Mouse (Mus musculus) lung, postnatal 0 days (tissue): Measurements from ENCODE around the gene Crtap. TPM values are rescaled to one million over a fixed set of nuclear protein-coding genes. Genes with fewer than 3 reads are reported as not detected.
A peak's percentile ranks its signal among the peaks of the same experiment; 100 is the strongest.

ENCODE experiments used
- ATAC-seq: fragments of 200-750 bp; cut with Nextera tagmentation; 2 replicates; pipeline ENCODE4 v1.8.0; 2017; ENCODE audit warnings: moderate library complexity
- DNase-seq: peaks from one replicate; pipeline ENCODE4 v3.0.0-alpha.2; 2016; ENCODE audit warnings: low spot score
- H3K27ac ChIP-seq: fragments of 300-500 bp; sonication (generic); 2 replicates; pipeline ENCODE4 v1.5.1; 2014; ENCODE audit warnings: antibody characterized with exemption, mild to moderate bottlenecking, low read length, mixed read lengths
- H3K27me3 ChIP-seq: fragments of 300-500 bp; sonication (generic); replicated peaks from 2 replicates; pipeline ENCODE4 v1.6.1; 2014; ENCODE audit warnings: low read length, mixed read lengths; ENCODE audit not compliant: insufficient read depth
- H3K36me3 ChIP-seq: fragments of 300-500 bp; sonication (generic); 2 replicates; pipeline ENCODE4 v1.6.1; 2014; ENCODE audit warnings: low read length, mixed read lengths; ENCODE audit not compliant: insufficient read depth
- H3K4me1 ChIP-seq: fragments of 300-500 bp; sonication (generic); 2 replicates; pipeline ENCODE4 v1.6.1; 2014; ENCODE audit warnings: antibody characterized with exemption, low read depth, low read length, mixed read lengths; ENCODE audit not compliant: insufficient read depth
- H3K4me2 ChIP-seq: fragments of 300-500 bp; sonication (generic); replicated peaks from 2 replicates; pipeline ENCODE4 v1.6.1; 2014; ENCODE audit warnings: low read depth, mild to moderate bottlenecking, low read length, moderate library complexity, mixed read lengths
- H3K4me3 ChIP-seq: fragments of 300-500 bp; sonication (generic); 2 replicates; pipeline ENCODE4 v1.5.1; 2014; ENCODE audit warnings: low read depth, low read length
- H3K9ac ChIP-seq: fragments of 300-500 bp; sonication (generic); replicated peaks from 2 replicates; pipeline ENCODE4 v1.6.1; 2014; ENCODE audit warnings: low read depth, mild to moderate bottlenecking
- H3K9me3 ChIP-seq: fragments of 300-500 bp; sonication (generic); 2 replicates; pipeline ENCODE4 v1.6.1; 2016; ENCODE audit warnings: low read length, mixed read lengths
- CTCF ChIP-seq: IDR thresholded peaks from 2 replicates; pipeline ENCODE4 v1.5.1; 2016; ENCODE audit warnings: antibody characterized with exemption, mild to moderate bottlenecking
- EP300 ChIP-seq: IDR thresholded peaks from 2 replicates; pipeline ENCODE4 v1.6.1; 2016; ENCODE audit warnings: antibody characterized with exemption, mild to moderate bottlenecking, control low read depth
- WGBS: fragments of 180-500 bp; shearing (Covaris S2); extraction: QIAGEN DNeasy Blood & Tissue Kit; methylation state at CpG from one replicate; pipeline ENCODE4 v1.1.7; 2014; 5-methylcytosine and 5-hydroxymethylcytosine counted together
- polyA plus RNA-seq: library from polyadenylated mRNA; unstranded; fragments of >200 nt; fragmentation: Nextera tagmentation; extraction: Ambion mirVana; gene quantifications from 2 replicates; pipeline ENCODE4 v1.2.1, GENCODE M21; 2015

Crtap gene
- polyA plus RNA-seq, 1 experiment from 2014 or later: 83.8 TPM

DNA sequence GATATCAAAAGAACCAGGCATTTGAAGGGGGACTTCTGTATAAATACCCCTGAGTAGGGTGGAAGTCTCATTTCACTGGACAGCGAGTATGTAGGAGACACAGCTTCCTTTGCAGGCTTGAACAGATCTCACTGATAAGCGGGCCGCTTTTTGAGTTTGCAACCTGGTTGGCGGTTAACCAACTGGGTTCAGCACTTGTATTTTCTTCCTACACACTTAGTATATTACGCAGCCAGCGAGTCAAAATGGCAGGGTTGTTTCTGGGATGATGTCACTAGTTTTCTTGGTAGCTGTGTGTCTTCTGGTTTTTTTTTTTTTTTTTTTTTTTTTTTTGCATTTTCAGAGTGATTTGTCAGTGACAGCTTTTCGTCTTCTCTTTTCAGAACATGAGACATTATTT, 31.3 kb upstream of the Crtap start:
- TF ChIP-seq EP300 (no peak), CTCF (no peak)
- no peak for DNase-seq
- Histone ChIP-seq H3K27ac (no peak overlapping the region), H3K4me3 (no peak overlapping the region), H3K4me2 (no peak overlapping the region), H3K9ac (no peak overlapping the region), H3K36me3 (0 out of 2 replicates have a peak, but pooled peaks cover 3% of the 10 kb centered on the region), H3K9me3 (no peaks in the 10 kb centered on the region), H3K27me3 (no peaks in the 10 kb centered on the region), H3K4me1 (no peaks in the 10 kb centered on the region)
- WGBS: 87% methylated on average over 7 of the region's 7 CpGs
- no peak for ATAC-seq

DNA sequence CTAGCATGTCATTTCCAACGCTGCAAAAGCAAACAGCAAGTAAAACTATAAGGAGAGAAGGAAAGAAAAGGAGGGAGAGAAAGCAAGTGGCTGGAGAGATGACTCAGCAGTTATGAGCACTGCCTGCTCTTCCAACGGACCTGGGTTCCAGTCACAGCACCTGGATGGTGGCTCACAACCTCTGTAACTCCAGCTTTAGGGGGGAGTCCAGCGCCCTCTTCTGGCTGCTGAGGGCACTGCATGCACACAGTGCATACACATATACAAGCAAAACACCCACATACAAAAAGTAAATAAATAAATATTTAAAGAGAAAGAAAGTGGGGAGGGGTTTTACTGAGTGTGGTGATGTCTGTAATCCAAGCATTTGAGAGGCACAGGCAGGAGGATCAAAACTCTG, 30.6 kb upstream of the Crtap start:
- TF ChIP-seq CTCF (peak; percentile 34), EP300 (no peak)
- Histone ChIP-seq H3K27me3 (no peaks in the 10 kb centered on the region), H3K36me3 (0 out of 2 replicates have a peak, but pooled peaks cover 3% of the 10 kb centered on the region), H3K4me2 (no peak overlapping the region), H3K27ac (no peak overlapping the region), H3K9me3 (no peaks in the 10 kb centered on the region), H3K4me1 (no peaks in the 10 kb centered on the region), H3K4me3 (no peak overlapping the region), H3K9ac (no peak overlapping the region)
- ATAC-seq (no peak), DNase-seq (no peak)
- WGBS: 72% methylated on average over 3 of the region's 3 CpGs

DNA sequence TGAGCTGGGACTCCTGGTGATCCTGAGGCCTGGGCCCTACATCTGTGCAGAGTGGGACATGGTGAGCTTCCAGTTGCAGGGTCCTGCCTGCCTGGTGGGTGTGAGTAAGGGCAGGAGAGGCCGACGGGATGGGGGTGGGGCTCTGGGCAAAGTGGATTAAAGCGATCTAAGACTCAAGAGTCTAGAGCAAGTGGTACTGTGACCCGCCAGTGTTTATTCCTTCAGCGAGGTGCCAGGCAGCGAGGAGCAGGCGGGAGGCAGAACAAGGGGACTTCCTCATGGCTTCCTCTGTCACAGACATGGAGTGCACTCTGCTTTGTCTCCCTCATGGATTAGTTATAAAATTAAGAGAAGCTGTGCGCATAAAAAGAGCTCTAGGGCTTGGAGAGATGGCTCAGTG, 30.0 kb upstream of the Crtap start:
- H3K27me3 ChIP-seq: no peaks in the 10 kb centered on the region
- DNase-seq (no peak), ATAC-seq (no peak)
- no peak for TF ChIP-seq CTCF
- no peak for TF ChIP-seq EP300
- no peak overlapping the region for H3K27ac ChIP-seq
- no peaks in the 10 kb centered on the region for H3K9me3 ChIP-seq
- WGBS: 57% methylated on average over 8 of the region's 8 CpGs
- H3K4me1 ChIP-seq: no peaks in the 10 kb centered on the region
- 0 out of 2 replicates have a peak, but pooled peaks cover 3% of the 10 kb centered on the region for H3K36me3 ChIP-seq
- no peak overlapping the region for H3K4me3 ChIP-seq
- no peak overlapping the region for H3K4me2 ChIP-seq
- H3K9ac ChIP-seq: no peak overlapping the region

DNA sequence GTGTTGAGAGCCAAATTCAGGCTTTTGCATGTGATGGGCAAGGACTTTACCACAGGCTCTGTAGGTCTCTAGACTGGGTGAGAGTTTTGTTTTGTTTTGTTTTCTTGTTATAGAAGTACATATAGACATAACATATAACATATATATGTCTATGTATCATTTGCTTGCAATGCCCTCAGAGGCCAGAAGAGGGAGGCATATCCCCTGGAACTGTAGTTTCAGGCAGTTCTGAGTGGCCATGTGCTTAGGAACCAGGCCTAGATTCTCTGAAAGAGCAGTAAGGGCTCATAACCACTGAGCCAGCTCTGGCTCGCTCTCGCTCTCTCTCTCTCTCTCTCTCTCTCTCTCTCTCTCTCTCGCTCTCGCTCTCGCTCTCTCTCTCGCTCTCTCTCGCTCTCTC, 27.7 kb upstream of the Crtap start:
- 0 out of 2 replicates have a peak, but pooled peaks cover 2% of the 10 kb centered on the region for H3K36me3 ChIP-seq
- H3K4me1 ChIP-seq: no peaks in the 10 kb centered on the region
- H3K9me3 ChIP-seq: no peaks in the 10 kb centered on the region
- peak; percentile 59 for DNase-seq
- TF ChIP-seq EP300 (no peak), CTCF (peak; percentile 79)
- 90% methylated on average over 7 of the region's 7 CpGs for WGBS
- H3K9ac ChIP-seq: no peak overlapping the region
- H3K27ac ChIP-seq: no peak overlapping the region
- H3K27me3 ChIP-seq: no peaks in the 10 kb centered on the region
- no peak overlapping the region for H3K4me2 ChIP-seq
- ATAC-seq: no peak
- no peak overlapping the region for H3K4me3 ChIP-seq

DNA sequence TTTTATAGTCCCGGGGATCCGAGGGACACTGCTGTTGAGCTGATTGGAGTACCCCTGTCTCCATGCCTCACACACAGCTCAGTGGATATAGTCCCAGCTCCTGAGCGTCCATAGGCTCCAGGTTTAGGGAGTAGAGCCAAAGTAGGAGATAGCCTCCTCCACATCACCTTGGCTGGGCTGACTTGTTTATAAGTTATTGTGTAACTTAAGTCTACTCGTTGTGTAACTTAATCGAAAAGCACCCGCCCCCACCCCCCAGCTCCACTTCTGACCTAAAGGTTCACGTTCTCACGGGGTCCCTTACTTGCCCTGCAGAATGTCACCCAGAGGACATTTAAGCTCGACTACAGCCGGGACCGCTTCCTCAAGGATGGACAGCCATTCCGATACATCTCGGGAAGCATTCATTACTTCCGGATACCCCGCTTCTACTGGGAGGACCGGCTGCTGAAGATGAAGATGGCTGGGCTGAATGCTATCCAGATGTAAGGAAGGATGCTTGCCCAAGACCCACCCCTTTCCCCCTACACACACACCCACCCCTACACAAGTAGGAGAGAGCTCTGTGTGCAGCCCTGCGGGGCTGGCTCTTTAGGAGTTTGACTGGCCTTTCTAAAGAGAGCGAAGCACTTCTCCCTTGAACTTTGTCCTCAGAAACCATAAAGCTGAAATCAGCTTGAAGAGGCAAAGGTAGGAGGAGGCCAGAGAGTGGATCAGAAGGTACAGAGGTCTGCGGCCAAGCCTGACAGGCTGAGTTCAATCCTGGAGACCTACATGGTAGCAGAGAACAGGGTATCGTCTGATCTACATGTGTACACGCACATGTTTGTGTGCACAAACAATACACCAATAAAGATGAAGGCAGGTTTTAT, 26.4 kb upstream of the Crtap start:
- no peak for ATAC-seq
- H3K9ac ChIP-seq: no peak overlapping the region
- no peak overlapping the region for H3K27ac ChIP-seq

DNA sequence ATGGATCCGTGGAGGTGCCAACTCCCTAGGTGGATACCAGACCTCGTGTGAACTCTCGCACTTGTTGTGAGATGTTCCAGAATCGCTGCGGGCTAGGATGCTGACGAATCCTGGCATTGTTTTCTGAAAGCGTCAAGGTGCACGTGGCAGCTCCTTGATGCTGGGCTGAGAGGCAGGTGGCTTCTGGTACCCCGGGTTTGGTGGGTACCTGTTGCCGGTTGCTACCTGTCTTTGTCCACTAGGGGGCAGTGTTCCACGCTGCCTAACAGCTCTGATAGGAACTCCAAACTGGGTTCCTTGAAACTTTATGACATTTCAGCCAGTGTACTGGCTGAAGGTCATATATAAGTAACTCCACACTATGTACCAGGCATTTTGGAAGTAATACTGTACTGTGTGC, 25.2 kb upstream of the Crtap start:
- no peak overlapping the region for H3K4me2 ChIP-seq
- 21% methylated on average over 11 of the region's 11 CpGs for WGBS
- no peak overlapping the region for H3K27ac ChIP-seq
- no peaks in the 10 kb centered on the region for H3K27me3 ChIP-seq
- peak; percentile 69 for DNase-seq
- no peak overlapping the region for H3K4me3 ChIP-seq
- no peaks in the 10 kb centered on the region for H3K9me3 ChIP-seq
- H3K9ac ChIP-seq: no peak overlapping the region
- no peaks in the 10 kb centered on the region for H3K4me1 ChIP-seq
- H3K36me3 ChIP-seq: no peaks in the 10 kb centered on the region
- 0 out of 2 replicates have a peak, but pooled peaks have one; percentile 8 for ATAC-seq
- no peak for TF ChIP-seq EP300
- TF ChIP-seq CTCF: peak; percentile 89

More for the DNA sequence above, 26.4 kb upstream of the Crtap start:
- no peaks in the 10 kb centered on the region for H3K4me1 ChIP-seq
- no peak overlapping the region for H3K4me2 ChIP-seq
- H3K36me3 ChIP-seq: no peaks in the 10 kb centered on the region
- no peaks in the 10 kb centered on the region for H3K9me3 ChIP-seq
- no peak for DNase-seq
- no peaks in the 10 kb centered on the region for H3K27me3 ChIP-seq
- 86% methylated on average over 21 of the region's 21 CpGs for WGBS
- H3K4me3 ChIP-seq: no peak overlapping the region
- TF ChIP-seq EP300: no peak
- TF ChIP-seq CTCF: no peak
